Mouse (Mus musculus) bone marrow, adult 2 months (tissue): ENCODE data around the gene Atp8b5.

Experiments used
- CTCF ChIP-seq: fragments of 200-500 bp; IDR thresholded peaks from 2 replicates; pipeline ENCODE4 v1.5.1; 2011; ENCODE audit warnings: low read length, control low read depth; ENCODE audit not compliant: control insufficient read depth, insufficient read depth
- POLR2A ChIP-seq: fragments of 200-500 bp; IDR thresholded peaks from 2 replicates; pipeline ENCODE4 v1.6.1; 2011; ENCODE audit warnings: low read depth, mild to moderate bottlenecking, control low read depth, low read length, borderline replicate concordance; ENCODE audit not compliant: control insufficient read depth

- TF ChIP-seq CTCF: no peak
- TF ChIP-seq POLR2A: no peak
These were observed 8.4 kb upstream of the Atp8b5 start for GRCm38 (mm10) chr4:43258556-43258955.
